In genomic region chr17:49525911-49526310, GRCm38 (mm10) we compare ENCODE assay signal across 21 mouse cellular contexts. TPM values are rescaled to one million over a fixed set of nuclear protein-coding genes. Genes with fewer than 3 reads are reported as not detected.
A peak's percentile ranks its signal among the peaks of the same experiment; 100 is the strongest.
DNase-seq lines count a peak whose midpoint lies in the region; ATAC-seq and TF ChIP-seq lines count a peak whose summit lies in the region.
"Had no signal": no experiment of that assay in that cellular context is flagged by ENCODE, and none has a peak within 500 bp of the region (broad histone marks: within the 10 kb centered on the region; RNA-seq: fewer than 3 reads in every experiment).

No protein-coding gene starts in this region.

- peak; percentile 45 for ATAC-seq in cerebellum, adult (ENCODE audit: insufficient number of reproducible peaks, low FRiP score, low TSS enrichment)
- ATAC-seq: CD4-positive, CD25-positive, alpha-beta regulatory T cell, adult 4 months; forebrain, embryonic 16.5 days; intestine, embryonic 15.5 days had no signal

- H3K4me3 ChIP-seq in cerebellum, adult 2 months (replicated peaks; ENCODE audit: insufficient read depth, low read depth, low read length): no peak overlapping the region
- no peak overlapping the region for H3K4me3 ChIP-seq in lung, adult 2 months (replicated peaks; ENCODE audit: extremely low read depth, low read depth, low read length)
- H3K4me3 ChIP-seq: embryonic facial prominence, embryonic 12.5 days; forebrain, embryonic 12.5 days; heart, embryonic 12.5 days; hindbrain, embryonic 10.5 days; intestine, embryonic 15.5 days had no signal

- 13% methylated on average over 4 of the region's 4 CpGs for WGBS in cerebellum, adult 2 months
- WGBS in lung, adult 2 months: 80% methylated on average over 4 of the region's 4 CpGs

- H3K27me3 ChIP-seq in cerebellum, adult 2 months (ENCODE audit: control insufficient read depth, insufficient read depth, low read length): no peaks in the 10 kb centered on the region
- H3K27me3 ChIP-seq: embryonic facial prominence, embryonic 12.5 days; forebrain, embryonic 12.5 days; heart, embryonic 12.5 days; intestine, embryonic 15.5 days had no signal

- TF ChIP-seq CTCF in cerebellum, adult 2 months (IDR thresholded peaks at IDR 0.05; ENCODE audit: borderline replicate concordance, insufficient read depth, low read depth, low read length): no peak
- TF ChIP-seq CTCF in lung, adult 2 months (IDR thresholded peaks at IDR 0.05; ENCODE audit: insufficient read depth, low read length): no peak

- peak overlapping the region; percentile 83 for H3K27ac ChIP-seq in cerebellum, adult 2 months (ENCODE audit: insufficient read depth, low read length)
- H3K27ac ChIP-seq: embryonic facial prominence, embryonic 12.5 days; forebrain, embryonic 12.5 days; hindbrain, embryonic 10.5 days; hindbrain, embryonic 14.5 days; intestine, embryonic 15.5 days had no signal

- no peak for DNase-seq in cerebellum, postnatal 4 days (ENCODE audit: low spot score in 2 of 2)
- peak; percentile 92 for DNase-seq in brain, adult 2 months (ENCODE audit: low read depth, low spot score)
- DNase-seq in cerebellum, adult 2 months: peak; percentile 82 to 92
- DNase-seq in cerebellum, postnatal 14 days: peak; percentile 36 to 54
- DNase-seq in lung, adult 2 months: no peak
- no peak for DNase-seq in ovary, postnatal 10 days (ENCODE audit: low spot score)
- DNase-seq in yolk sac, embryonic 10.5 days (ENCODE audit: low spot score): no peak
- DNase-seq: adrenal gland, adult 8-10 months; adrenal gland, postnatal 36 days; B cell, adult 2 months; gastrocnemius, postnatal 25 days had no signal

- H3K4me1 ChIP-seq in cerebellum, adult 2 months (ENCODE audit: control insufficient read depth, insufficient read depth, low read length): peaks cover 46% of the 10 kb centered on the region
- no peaks in the 10 kb centered on the region for H3K4me1 ChIP-seq in lung, adult 2 months (ENCODE audit: control insufficient read depth, insufficient read depth, low read length)

- TF ChIP-seq POLR2A in cerebellum, adult 2 months (IDR thresholded peaks at IDR 0.05; ENCODE audit: borderline replicate concordance, insufficient read depth, low read length): no peak
- no peak for TF ChIP-seq POLR2A in lung, adult 2 months (IDR thresholded peaks at IDR 0.05; ENCODE audit: borderline replicate concordance, extremely low read depth, low read depth, low read length)

RNA-seq across cellular contexts. Expression of gene Daam2, which starts 38.2 kb away (rescaled TPM):
- polyA plus RNA-seq in cerebellum, adult 2 months (2012; rRNA removed): 54.4 TPM in 2 replicates
- 6.0 and 8.7 TPM in 2 replicates for polyA plus RNA-seq in lung, adult 2 months (2012; rRNA removed)
- polyA plus RNA-seq: G1E had no signal

Comparison
In these comparisons a context has a peak if more than half of its experiments do, and no peak if none do; other contexts are left out.
1. DNase-seq: peak in brain, adult 2 months (single experiment), cerebellum, adult 2 months (2 of 2) and cerebellum, postnatal 14 days (2 of 2); none in cerebellum, postnatal 4 days (0 of 2), lung, adult 2 months (single experiment), ovary, postnatal 10 days (single experiment) and yolk sac, embryonic 10.5 days (single experiment).